Mouse (Mus musculus) olfactory bulb, adult 2 months (tissue): Measurements from ENCODE around the gene Ggt5.

Experiments used
- CTCF ChIP-seq: fragments of 200-500 bp; IDR thresholded peaks from 2 replicates; pipeline ENCODE4 v1.5.1; 2012; ENCODE audit warnings: low read depth, mild to moderate bottlenecking, low read length, moderate library complexity; ENCODE audit not compliant: insufficient read depth
- POLR2A ChIP-seq: fragments of 200-500 bp; IDR thresholded peaks from 2 replicates; pipeline ENCODE4 v1.6.1; 2012; ENCODE audit warnings: mild to moderate bottlenecking, low read depth, low read length, moderate library complexity; ENCODE audit not compliant: insufficient read depth

- TF ChIP-seq CTCF = no peak
- TF ChIP-seq POLR2A = no peak
Measured at GRCm38 (mm10) chr10:75657772-75658171, 68.6 kb downstream of the Ggt5 start.
